Mouse (Mus musculus): ENCODE results near the gene Fbxl22.

DNA sequence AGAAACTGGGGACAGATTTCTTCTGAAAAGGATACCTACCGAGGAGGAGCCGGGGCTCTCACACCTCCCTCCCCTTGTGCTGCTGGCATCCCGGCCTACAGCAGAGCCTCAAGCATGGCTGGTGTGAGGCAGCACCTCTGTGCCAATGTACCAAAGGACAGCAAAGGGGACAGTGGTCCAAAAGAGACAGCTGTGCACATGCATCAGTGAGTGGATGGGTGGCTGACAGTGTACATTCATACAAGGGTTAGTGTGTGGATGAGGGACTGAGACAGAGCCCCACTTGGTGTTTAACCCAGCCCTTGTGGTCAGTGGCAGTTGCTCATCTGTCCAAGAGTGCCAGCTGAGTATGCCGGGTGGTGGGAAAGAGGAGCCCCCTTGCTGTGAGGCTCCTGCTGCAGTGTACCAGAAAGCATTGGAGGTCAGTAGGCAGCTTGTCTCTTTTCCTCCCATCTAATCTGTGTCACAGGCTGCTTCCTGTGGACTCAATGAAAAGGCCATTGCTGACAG is 5.4 kb downstream of the Fbxl22 start:
- no peak for TF ChIP-seq POLR2A (IDR thresholded peaks at IDR 0.05; ENCODE audit: insufficient read length, low read depth)
- TF ChIP-seq MAX (IDR thresholded peaks at IDR 0.05; ENCODE audit: low read depth), result no peak
- no peak for TF ChIP-seq USF1 (IDR thresholded peaks at IDR 0.05; ENCODE audit: low read depth)
- no peak for TF ChIP-seq CEBPB (IDR thresholded peaks at IDR 0.05; ENCODE audit: insufficient read depth, poor library complexity, severe bottlenecking)
- no peak for TF ChIP-seq E2F4 (IDR thresholded peaks at IDR 0.05; ENCODE audit: insufficient read depth)
- peak; percentile 74 for TF ChIP-seq TCF12 (IDR thresholded peaks at IDR 0.05; ENCODE audit: insufficient read depth, poor library complexity, severe bottlenecking)
